Comparison of ENCODE assay signal across 8 mouse cellular contexts in genomic region chr15:83089429-83089605, GRCm38 (mm10). TPM values are rescaled to one million over a fixed set of nuclear protein-coding genes. Genes with fewer than 3 reads are reported as not detected.
DNase-seq lines count a peak whose midpoint lies in the region; ATAC-seq and TF ChIP-seq lines count a peak whose summit lies in the region.

Gene Serhl (plus strand): TSS chr15:83089506.

- TF ChIP-seq POLR2A in bone marrow macrophage, adult 2 months (IDR thresholded peaks at IDR 0.05; ENCODE audit: borderline replicate concordance, low read depth, low read length): no peak

- ATAC-seq in kidney, embryonic 14.5 days (ENCODE audit: low FRiP score, low TSS enrichment): no peak
- ATAC-seq in limb, embryonic 11.5 days (ENCODE audit: insufficient number of reproducible peaks, low FRiP score, low TSS enrichment, low read depth): no peak
- no peak for ATAC-seq in neutrophil, adult 5-6 weeks (ENCODE audit: extremely low read depth, insufficient number of reproducible peaks, low FRiP score, poor library complexity, severe bottlenecking)

- no peaks in the 10 kb centered on the region for H3K9me3 ChIP-seq in kidney, embryonic 14.5 days (ENCODE audit: control insufficient read depth, low read length)
- no peaks in the 10 kb centered on the region for H3K9me3 ChIP-seq in limb, embryonic 11.5 days (ENCODE audit: control insufficient read depth, low read length)

- WGBS in kidney, embryonic 14.5 days: 9% methylated on average over 7 of the region's 7 CpGs
- 16% methylated on average over 7 of the region's 7 CpGs for WGBS in limb, embryonic 11.5 days

- peak within 1 kb of the TSS; percentile 17 for H3K4me2 ChIP-seq in kidney, embryonic 14.5 days (replicated peaks; ENCODE audit: low read depth, low read length)
- peak within 1 kb of the TSS; percentile 0; the same call in 1 of the 2 replicates for H3K4me2 ChIP-seq in limb, embryonic 11.5 days (ENCODE audit: low read depth, severe bottlenecking)

- no peak for TF ChIP-seq CTCF in bone marrow macrophage, adult 2 months (IDR thresholded peaks at IDR 0.05; ENCODE audit: low read depth, low read length)

- H3K4me3 ChIP-seq in kidney, embryonic 14.5 days (ENCODE audit: low read length): peak within 1 kb of the TSS; percentile 10; the same call in 1 of the 2 replicates
- H3K4me3 ChIP-seq in bone marrow macrophage, adult 2 months (ENCODE audit: insufficient read depth, low read length): no peak within 1 kb of the TSS
- no peak within 1 kb of the TSS for H3K4me3 ChIP-seq in limb, embryonic 11.5 days (ENCODE audit: low read depth, low read length)

- no peaks in the 10 kb centered on the region for H3K4me1 ChIP-seq in kidney, embryonic 14.5 days (ENCODE audit: control insufficient read depth, insufficient read depth, low read length)
- H3K4me1 ChIP-seq in bone marrow macrophage, adult 2 months (ENCODE audit: control insufficient read depth, insufficient read depth, low read length): 0 out of 2 replicates have a peak, but pooled peaks cover 4% of the 10 kb centered on the region
- H3K4me1 ChIP-seq in limb, embryonic 11.5 days (ENCODE audit: control insufficient read depth, insufficient read depth, low read length): no peaks in the 10 kb centered on the region; the same call in 1 of the 2 replicates

- no peak for DNase-seq in kidney, adult 18-20 months
- DNase-seq in heart, adult 8-10 months (ENCODE audit: low spot score): no peak
- DNase-seq in limb, embryonic 11.5 days (ENCODE audit: low spot score): peak; percentile 31
- no peak for DNase-seq in retina, postnatal 1 day
- no peak for DNase-seq in ovary, adult 18-20 months (ENCODE audit: low spot score)

- no peak within 1 kb of the TSS for H3K9ac ChIP-seq in kidney, embryonic 14.5 days (ENCODE audit: low read depth, low read length)
- H3K9ac ChIP-seq in limb, embryonic 11.5 days (ENCODE audit: low read length): no peak within 1 kb of the TSS

- no peaks in the 10 kb centered on the region for H3K36me3 ChIP-seq in kidney, embryonic 14.5 days (ENCODE audit: control insufficient read depth, insufficient read depth, low read length)
- no peaks in the 10 kb centered on the region for H3K36me3 ChIP-seq in limb, embryonic 11.5 days (ENCODE audit: control insufficient read depth, insufficient read depth, low read length)

- no peak within 1 kb of the TSS for H3K27ac ChIP-seq in kidney, embryonic 14.5 days (ENCODE audit: low read depth, low read length)
- no peak within 1 kb of the TSS for H3K27ac ChIP-seq in bone marrow macrophage, adult 2 months (ENCODE audit: insufficient read depth, low read depth, low read length)
- H3K27ac ChIP-seq in limb, embryonic 11.5 days (replicated peaks; ENCODE audit: low read depth, low read length): no peak within 1 kb of the TSS

- peaks cover 10% of the 10 kb centered on the region; the same call in 1 of the 2 replicates for H3K27me3 ChIP-seq in kidney, embryonic 14.5 days (ENCODE audit: control insufficient read depth, insufficient read depth, low read length)
- H3K27me3 ChIP-seq in limb, embryonic 11.5 days (ENCODE audit: control insufficient read depth, insufficient read depth, low read length): peaks cover 6% of the 10 kb centered on the region; the same call in 1 of the 2 replicates

RNA-seq across cellular contexts. Expression of gene Serhl, which starts in this region (rescaled TPM):
- 52.7 and 54.5 TPM in 2 replicates for polyA plus RNA-seq in kidney, embryonic 14.5 days (2014; fragmentation: Nextera tagmentation; extraction: Ambion mirVana)
- 36.2 and 40.8 TPM in 2 replicates for polyA plus RNA-seq in bone marrow macrophage, adult 2 months (2012; ENCODE audit: insufficient read depth, insufficient read length, missing spikeins)
- total RNA-seq in heart, adult 8-10 months (2022): 10 to 100 TPM; 47.4 to 64.0 (median 62.0) TPM
- polyA plus RNA-seq in limb, embryonic 11.5 days (2014; fragmentation: Nextera tagmentation; extraction: Ambion mirVana): 45.6 and 48.2 TPM in 2 replicates
- 16.6 and 20.3 TPM in 2 replicates for total RNA-seq in neutrophil, adult 5-6 weeks (2017)
